Mouse (Mus musculus) C2C12 (cell line): Measurements from ENCODE around the gene Adamts16.

Source experiments
- CTCF ChIP-seq: IDR thresholded peaks from one replicate; pipeline ENCODE4 v1.5.1; 2011; ENCODE audit not compliant: control insufficient read depth, insufficient read depth, insufficient read length
- MYOG ChIP-seq: IDR thresholded peaks from one replicate; pipeline ENCODE4 v1.6.1; 2011; ENCODE audit not compliant: control insufficient read depth, insufficient read length; ENCODE audit errors: extremely low read depth

GRCm38 (mm10) chr13:70733911-70734310, 107.7 kb downstream of the Adamts16 start:
- TF ChIP-seq CTCF (no peak), MYOG (no peak)
